Mouse (Mus musculus) cerebellum, adult 18-20 months (tissue): Measurements from ENCODE around the gene Six1.
A peak's percentile ranks its signal among the peaks of the same experiment; 100 is the strongest.

Experiments used
- DNase-seq, 2 experiments: peaks; one replicate each; pipeline ENCODE4 v3.0.0; 2021

The Six1 gene

DNA sequence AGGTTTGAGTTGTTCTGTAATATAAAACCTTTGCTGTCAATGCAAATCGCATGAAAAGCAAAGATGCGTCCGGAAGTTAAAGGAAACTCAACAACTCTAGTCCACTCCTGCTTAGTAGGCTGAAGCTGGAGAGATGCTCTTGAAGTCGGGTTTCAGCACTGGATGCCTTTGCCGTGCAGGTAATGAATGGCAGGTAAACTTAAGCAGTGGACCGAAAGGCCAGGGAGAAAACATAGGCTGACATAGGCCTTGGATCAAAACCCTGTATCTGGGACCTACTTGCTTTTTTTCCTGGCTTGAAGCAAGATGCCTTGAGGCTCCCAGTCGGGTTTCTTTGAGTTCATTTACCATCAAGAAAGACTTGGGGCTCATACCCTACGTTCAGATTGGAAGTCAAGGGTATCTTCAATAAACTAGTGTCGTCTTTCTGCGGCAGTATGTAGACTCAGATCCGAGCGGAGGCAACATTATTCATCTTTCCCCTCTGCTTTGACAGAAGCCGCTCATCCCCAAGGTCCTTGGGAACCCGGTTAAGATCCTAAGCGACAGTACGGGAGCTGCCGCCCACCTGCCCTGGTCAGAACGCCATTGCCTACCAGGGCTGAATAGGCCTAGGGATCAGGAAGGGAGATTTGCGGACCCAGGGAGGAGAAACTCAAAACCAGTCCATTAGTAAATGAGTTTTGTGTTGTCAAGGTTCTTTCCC, 4.0 kb downstream of the Six1 start:
- no peak for DNase-seq

DNA sequence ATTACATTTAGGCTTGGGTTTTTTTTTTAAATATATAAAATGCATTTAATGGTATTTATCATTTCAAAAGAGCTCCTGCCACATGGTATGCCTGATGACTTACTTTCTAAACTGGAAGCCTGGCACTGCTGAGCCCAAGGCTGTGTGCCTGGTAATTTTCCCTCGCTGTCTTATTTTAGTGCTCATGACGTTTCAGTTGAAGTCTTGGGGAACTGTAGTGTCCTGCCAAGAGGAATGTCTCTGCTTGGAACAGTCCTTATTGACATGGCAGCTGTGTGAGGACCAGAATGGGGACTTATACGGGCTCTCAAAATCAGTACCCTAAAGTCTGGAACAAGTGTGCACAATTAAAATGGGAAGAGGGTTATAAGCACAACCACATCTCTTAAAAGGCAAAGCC, 5.2 kb downstream of the Six1 start:
- DNase-seq, result no peak

DNA sequence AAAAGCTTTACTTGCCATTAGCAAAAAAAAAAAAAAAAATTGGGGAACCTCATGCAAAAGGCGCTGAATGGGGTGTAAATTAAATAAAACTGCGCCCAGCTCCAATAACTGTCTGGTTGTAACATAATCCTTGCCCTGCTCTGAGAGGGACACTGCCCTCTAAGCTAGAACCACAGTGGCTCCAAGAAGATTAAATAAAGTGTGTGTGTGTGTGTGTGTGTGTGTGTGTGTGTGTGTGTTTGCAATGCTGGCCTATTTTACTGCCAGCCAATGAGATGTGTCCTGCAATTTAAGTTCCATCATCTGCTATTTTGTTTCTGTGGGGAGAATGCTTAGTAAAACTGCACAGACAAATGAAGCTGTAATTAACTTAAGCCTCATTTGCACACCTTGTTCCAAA, 6.1 kb downstream of the Six1 start:
- no peak for DNase-seq

DNA sequence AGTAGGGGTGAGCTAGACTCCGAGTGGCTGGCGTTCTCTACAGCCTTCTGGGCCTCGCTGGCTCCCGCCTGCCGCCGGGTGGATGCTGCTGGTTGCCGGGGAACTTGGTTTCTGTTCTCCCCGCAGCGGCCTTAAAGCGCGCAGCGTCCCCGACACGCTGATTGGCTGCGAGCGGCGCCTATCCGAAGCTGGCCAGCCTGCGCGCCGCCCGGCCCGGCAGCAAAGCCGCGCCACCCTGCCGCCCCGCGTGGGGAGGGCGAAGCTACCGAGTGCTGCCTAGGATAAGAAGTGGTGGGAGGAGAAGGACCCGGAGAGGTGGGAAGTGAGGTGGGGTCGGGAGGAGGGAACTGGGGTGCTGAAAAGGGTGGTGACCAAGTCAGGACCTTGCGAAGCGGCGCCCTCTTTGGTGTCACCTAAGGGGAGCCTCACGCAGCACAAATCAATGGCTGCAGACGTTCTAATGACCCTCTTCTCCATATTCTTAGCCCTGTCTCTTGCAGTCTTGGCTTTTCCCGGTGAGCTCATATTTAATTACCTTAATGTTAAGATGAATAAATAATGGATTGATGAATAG, 7.0 kb downstream of the Six1 start:
- peak; percentile 22 to 28 for DNase-seq

DNA sequence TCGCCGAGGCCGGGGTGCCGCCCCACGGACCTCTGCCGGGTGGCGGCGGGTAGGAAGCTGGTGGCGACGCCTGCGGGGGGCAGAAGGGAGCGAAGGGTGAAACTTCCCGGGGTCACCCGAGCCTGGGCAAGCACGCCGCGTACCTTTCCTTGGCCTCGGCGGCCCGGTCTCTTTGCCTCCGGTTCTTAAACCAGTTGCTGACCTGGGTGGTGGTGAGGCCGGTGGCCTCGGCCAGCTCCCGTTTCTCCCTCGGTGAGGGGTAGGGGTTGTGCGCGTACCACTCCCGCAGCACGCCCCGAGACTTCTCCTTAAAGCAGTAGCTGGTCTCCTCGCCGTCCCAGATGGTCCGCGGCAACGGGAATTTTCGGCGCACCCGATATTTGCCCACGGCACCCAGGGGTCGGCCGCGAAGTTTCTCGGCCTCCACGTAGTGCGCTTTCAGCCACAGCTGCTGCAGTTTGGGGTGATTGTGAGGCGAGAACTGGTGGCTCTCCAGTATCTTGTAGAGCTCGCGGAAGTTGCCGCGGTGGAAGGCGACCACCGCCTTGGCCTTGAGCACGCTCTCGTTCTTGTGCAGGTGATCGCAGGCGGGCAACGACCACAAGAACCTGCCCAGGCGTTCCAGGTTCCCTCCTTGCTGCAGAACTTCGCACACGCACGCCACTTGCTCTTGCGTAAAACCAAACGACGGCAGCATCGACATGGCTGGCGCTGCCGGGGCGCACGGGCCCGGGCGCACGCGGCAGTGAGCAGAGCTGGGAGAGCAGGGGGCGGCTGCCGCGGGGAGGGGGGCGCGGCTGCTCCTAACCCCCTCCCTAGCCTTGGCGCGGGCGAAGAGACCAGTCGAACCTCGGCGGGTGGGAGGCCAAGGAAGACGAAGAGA, 7.7 kb downstream of the Six1 start:
- DNase-seq, result no peak

DNA sequence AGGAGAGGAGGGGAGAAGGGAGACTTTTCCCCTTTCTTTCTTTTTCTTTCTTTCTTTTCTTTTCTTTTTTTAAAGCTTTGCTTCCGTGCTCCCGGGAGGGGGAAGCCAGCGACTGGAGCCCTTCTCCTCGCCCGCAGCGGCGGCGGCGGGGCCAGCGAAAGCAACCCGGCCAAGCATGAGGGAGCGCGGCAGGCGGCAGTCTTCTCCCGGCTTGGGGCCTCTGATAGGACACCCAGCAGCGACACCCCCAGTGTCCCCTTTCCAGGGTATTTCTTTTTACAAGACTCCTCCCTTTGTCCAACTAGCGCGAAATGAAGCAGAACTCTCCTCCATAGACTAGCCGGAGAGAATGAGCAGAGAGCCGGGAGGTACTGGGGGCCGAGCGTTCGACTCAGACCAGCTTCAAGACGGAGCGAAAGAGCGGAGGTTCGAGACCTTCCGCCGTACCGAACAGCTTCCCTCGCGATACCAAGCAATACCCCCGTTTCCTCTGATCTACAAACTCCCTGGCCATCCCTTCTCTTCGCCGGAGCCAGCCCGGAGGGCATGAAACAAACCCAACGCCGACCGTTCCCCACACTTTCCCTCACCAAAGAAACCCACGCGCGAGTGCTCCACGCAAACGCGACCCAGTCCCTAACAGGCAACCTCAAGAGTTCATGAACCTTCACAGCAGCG, 8.5 kb downstream of the Six1 start:
- no peak for DNase-seq

DNA sequence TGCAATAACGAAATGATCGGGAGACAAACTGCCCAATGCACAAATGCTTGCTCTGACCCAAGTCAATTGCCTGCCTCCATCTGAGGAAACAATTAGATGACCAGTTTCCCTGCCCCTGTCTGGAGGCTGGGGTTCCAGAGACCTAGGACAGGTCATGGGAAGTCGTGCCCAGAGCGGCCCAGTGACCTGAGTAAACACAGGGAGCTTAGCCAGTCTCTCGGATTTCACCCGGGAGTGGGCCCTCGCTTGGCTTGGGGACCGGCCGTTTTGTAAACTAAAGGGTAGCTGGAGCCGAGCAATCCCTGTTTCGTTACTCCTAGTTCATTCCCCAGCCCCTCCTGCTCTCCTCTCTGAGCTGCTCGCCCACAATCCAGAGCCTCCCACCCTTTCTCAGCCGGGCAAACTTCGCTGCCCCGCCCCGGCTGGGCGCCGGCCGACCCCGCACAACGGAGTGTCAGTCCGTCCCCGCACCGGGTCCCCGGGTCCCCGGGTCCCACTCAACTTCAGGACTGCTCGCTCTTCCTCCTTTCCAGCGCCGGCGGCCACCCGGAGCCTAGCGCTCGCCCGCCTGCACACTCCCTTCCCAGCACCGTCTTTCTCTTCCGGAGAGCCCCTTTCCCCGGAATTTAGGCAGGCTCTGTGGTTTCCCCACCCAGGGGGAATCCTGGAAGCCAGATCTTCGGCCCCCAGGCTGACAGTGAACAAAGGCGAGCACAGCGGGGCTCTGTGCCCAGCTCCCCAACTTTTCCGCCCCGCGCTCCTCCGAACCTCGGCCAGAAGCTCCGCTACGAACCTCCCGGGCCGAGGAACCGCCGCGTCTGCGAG, 9.3 kb downstream of the Six1 start:
- peak in 1 of 2 experiments; percentile 25 for DNase-seq

DNA sequence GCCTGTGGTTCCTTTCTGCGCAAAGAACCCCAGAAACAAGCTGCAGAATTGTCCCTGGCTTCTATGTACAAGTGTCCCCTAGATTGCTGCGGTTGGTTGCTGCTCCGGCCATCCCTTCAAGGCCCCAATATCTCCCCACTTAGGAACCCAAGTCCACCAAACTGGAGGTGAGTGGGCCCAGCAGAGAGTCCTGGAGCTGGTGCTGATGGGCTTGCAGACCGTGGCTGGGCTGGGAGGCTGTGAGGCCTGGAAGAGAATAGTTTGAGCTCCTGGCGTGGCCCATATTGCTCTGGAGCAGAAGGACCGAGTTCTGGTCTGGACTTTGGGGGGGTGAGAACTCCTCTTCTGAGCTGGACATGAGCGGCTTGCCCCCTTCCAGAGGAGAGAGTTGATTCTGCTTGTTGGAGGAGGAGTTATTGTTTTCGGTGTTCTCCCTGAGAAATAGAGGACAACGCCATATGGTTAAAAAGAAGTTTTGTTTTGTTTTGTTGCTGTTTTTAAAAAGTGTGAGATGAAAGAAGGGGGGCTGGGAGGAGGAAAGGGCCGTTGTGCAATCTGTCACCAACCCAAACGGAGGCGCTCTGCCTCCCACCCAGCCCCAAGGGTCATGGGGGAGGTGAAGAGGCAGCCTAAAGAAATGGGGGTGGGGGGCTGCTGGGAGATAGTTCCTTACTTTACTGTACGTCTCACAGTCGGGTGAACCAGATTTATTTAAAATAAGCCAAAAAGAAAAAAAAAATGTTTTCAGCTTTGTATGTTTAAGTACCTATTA, 10.1 kb downstream of the Six1 start:
- DNase-seq, result no peak

DNA sequence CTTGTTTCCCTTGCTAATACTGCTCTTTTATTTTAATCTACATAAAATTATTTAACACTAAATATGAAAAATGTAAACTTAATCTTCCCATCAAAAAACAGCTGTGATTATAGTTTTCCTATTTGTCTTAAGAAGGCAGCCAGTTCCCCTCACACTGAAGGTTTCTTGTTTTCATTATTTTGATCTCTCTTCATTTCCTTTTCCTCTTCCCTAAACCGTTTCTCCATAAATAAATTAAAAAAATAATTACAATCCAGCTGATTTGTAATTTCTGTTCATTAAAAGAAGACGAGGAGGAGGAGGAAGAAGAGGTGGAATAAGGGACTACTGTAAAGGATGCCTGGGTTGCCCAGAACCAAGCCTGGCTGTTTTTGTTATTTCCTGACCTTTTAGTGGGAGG, 10.8 kb downstream of the Six1 start:
- no peak for DNase-seq

DNA sequence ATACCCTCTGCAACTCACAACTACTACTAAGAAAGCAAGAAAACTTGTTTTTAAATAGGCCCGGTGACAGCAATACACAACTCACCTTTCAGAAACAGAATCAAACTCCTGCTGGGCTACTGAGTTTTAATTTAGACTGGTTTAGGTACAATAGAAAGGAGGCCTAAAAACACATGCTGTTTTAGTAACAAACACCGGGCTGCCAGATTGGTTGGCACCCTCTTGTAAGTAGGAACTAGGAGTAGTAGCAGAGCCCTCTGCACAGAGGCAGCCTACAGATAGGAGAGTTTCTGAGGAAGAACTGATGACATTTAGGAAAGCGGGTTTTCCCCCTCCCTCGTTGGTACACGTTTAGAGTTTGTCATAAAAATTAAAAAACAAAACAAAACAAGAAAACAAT, 11.3 kb downstream of the Six1 start:
- DNase-seq, result no peak

DNA sequence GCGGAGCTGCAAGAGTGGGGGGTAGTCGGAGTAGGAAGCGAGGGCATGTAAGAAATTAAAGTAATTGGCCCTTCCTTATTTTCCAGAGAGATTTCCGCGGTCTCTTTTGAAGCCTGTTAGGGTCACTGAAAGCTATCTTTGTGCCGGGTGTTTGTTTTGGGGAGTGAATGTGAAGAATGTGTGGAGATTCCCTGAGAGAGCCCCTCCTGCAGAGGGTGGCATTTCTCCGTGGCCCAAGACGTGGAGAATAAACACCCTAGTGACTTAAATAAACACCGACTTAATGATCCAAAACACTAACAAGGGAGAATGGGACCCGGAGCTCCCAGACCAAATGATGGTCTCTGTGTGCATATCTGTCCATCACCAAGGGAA, 12.4 kb downstream of the Six1 start:
- no peak for DNase-seq

DNA sequence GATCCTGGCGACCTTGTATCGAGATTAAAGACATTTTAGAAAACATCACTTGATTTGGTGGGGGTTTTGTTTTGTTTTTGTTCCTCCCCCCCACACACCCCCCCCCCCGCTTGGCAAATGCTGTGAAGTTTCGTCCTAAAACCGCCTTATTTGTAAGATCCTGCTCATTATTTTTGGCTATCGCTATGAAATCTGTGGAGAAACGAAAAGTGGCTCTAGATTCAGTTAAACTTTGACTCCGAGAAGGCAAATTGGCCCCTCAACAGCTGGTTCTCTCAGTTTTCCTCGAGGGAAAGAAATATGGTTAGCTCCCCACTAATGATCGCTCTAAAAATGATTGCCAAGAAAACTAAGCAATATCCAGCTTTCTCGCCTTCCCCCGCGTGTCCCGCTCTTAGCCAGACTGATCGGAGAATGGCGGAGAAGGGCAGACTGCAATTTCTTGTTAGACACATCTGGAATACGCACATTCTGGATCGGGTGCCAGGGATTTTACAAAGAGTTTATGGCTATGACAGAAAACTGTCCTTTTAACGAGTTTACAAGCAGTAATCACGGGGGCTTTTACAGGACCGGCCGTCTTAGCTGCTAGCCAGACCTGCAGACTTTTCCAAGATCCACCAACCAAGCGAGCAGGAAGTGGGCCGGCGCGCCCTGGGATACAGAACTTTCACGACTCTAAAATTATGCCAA, 13.0 kb downstream of the Six1 start:
- no peak for DNase-seq

DNA sequence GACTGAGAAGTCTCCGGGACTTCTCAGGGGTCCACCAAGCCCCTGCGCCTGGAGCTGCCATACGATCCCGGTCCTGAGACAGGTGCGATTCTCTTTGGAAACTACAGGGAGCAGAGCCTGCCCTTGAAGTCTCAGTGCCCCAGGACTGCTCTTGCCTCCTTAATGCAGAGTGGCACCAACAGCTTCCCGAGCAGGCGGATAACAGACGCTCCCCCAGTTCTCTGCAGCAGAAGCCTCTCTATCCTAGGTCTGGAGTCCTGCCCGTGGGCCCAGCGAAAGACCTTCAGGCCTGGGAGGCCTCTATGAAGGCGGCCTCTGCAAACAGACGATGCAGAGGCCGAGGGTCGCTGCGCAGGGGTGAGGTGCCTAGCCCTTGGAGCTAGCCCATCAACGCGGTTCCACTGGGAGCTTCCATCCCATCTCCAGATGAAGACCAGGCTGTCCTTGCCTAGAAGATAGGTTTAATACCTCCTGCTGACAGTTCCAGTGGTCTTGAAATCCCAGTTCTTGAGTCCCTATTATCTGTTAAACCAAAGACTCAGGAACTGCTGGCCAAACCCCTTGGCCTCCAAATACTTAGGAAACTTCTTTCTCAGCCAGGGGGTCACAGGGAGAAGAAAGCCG, 13.6 kb downstream of the Six1 start:
- no peak for DNase-seq

DNA sequence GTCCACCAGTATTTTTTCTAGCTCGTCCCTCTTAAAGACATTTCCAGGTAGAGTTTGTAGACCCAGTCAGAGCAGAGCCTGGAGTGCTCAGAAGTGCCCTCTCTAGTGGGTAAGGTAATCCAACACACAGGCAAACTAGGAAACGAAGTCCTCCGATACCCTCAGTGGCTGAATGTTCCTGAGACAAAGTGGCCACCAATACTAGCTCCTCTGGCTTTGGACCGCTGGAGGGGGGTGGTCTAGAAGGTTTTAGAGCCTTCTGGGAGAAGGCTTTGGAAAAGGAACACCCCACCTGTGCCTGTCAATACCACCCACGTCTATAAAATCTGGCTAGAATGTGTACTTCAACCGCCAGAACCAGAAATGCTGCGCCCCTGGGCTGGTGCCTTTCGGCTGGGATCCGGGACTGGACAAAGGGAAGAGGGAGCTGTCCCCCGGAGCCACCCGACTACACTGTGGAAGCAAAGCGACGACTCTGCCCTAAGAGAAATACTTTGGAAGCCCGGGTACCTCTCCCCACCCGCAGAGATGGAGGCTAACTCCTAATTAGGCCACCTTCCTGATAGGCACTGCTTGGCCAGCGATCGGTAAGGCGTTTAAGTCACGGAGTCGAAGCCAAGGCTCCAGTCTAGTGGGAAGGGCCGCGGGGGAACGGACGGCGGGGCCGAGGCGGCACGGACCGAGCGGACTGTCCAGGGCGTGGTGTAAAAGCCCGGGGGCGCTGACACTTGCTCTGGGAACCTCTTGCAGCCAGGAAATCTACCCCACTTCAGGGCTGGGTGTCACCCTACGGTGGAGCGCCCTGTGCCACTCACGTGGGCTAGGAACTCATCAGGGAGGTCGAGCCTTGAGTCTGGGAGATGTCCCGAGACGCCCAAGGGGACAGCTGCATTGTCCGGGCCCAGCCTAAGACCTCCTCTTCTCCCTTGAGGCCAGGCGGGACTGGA, 14.4 kb downstream of the Six1 start:
- DNase-seq, result no peak

DNA sequence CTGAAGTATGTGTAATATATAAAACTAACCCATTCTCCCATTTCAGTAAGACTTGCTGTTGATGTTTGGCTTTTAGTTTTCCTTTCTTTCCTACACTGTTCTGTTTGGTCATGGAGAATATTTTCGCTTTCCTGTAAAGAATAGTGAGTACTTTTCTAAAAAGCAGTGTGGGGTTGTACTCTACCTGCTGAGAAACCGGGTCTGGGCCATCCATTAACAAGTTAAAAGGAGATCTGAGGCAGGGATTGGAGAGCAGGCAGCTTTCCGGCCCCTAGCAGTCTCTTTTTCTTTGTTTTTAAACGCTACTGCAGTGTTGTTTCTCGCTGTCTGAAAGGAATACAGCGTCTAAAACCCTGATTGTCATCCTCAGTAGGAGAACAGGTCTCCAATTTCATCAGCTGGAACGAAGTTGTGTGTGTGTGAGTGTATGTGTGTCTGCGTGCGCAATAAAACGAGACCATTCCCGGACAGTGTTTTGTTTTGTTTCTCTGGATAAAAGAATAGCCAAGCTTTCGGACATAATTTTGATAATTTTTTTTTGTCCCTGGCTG, 15.2 kb downstream of the Six1 start:
- DNase-seq, result no peak

DNA sequence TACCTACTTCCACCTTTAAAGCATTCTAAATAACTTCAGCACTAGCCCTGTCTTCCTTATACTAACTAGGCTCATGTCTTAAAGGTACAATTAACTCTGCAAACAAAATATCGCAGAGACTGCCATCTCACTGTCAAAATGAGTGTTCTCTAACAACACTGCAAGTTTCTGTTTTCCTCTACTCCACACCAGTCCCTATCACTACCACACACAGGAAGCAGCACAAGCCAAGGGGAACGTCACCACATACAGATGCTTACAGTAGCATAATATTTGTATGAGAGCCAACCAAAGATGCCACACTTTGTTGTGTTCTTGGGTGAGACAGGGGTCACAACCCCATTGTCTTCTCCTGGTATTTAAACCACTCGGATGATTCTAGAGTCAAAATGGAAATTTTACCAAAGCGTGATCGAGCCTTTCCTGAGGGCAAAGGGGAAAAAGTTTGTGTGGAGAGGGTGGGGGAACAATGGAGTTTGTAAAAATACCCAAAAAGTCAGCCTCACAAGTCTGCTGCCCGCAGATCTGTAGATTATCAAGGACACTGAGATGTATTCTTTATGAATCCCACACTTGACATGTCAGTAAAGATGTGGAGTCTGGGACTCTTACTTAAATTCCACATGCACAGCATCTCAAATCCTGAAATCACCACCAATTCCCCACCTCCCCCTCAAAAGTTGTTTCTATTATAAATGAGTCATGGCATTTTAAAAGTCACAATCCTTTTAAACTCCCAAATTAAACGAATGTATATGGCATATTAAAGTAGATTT, 16.1 kb downstream of the Six1 start:
- DNase-seq, result no peak

DNA sequence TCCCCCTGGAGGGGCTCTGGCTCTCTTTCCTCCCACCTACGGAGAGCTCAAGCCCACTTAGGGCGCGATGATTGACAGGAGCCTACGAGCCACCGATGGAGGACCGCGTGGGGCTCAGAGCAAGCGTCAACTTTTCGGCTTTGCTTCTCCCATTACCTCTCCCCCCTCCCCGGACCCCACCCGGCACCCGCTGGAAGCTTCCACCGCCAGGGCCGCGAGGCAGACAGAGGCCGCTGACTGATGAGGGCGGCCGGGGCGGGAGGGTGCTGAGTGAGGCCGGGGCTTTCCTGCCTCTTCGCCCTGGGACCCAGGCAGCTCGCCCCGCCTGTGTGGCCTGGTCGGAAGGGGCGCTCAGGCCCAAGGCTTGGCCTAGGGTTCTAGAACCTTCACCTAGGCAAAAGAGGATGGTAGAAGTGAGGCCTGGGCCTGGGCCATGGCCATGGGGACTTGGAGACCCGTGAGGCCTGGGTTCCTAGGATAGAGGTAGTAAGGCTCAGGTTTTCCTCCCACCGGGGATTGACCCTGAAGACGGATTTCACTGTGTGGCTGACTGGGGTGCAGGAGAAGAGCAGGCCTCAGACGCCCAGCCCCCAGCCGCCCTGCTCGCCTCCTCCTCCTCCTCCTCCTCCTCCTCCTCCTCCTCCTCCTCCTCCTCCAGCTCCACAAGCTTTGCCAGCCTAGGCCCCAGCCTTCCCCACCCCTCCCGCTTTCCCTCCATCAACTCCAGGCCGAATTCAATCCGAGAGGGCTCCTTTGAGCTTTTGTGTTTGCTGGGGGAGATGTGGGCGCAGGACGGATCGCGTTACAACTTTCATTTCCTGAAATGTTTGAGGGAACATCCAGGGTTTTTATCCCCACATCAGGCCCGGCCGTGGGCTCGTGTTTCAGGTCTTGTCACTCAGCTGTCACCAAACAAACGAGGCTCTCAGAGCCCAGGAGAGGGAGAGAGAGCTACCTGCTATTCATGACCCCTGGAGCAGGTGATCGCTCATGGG, 18.5 kb downstream of the Six1 start:
- no peak for DNase-seq
